Mouse (Mus musculus) myocyte (in vitro differentiated cells): ENCODE data around the gene Msrb3.

Experiments
- MAX ChIP-seq: IDR thresholded peaks from one replicate; pipeline ENCODE4 v1.6.1; 2011; ENCODE audit warnings: low read depth, mild to moderate bottlenecking, control low read depth
- MYOG ChIP-seq, 3 experiments: IDR thresholded peaks; one replicate each; pipeline ENCODE4 v1.6.1; 2011; ENCODE audit warnings: control low read depth in 2 of 3, low read depth in 2 of 3, mild to moderate bottlenecking in 2 of 3; ENCODE audit not compliant: insufficient read length in 2 of 3, control insufficient read depth in 1 of 3, insufficient read depth in 1 of 3
- POLR2A ChIP-seq: IDR thresholded peaks from one replicate; pipeline ENCODE4 v1.6.1; 2011; ENCODE audit warnings: low read depth, mild to moderate bottlenecking, control low read depth, moderate library complexity; ENCODE audit not compliant: insufficient read length
- POLR2AphosphoS2 ChIP-seq: IDR thresholded peaks from one replicate; pipeline ENCODE4 v1.6.1; 2011; ENCODE audit warnings: low read depth, control low read depth; ENCODE audit not compliant: insufficient read length
- TCF3 ChIP-seq: IDR thresholded peaks from one replicate; pipeline ENCODE4 v1.6.1; 2011; ENCODE audit warnings: low read depth, control low read depth; ENCODE audit not compliant: insufficient read length

GRCm38 (mm10) chr10:120871630-120872482 lies 27.0 kb downstream of the Msrb3 start:
- TF ChIP-seq POLR2A (no peak), MAX (no peak), MYOG (IDR thresholded peaks at IDR 0.05; ENCODE audit: control insufficient read depth in 1 of 3, insufficient read depth in 1 of 3, insufficient read length in 2 of 3, low read depth in 2 of 3) (no peak), POLR2AphosphoS2 (no peak), TCF3 (no peak)
